Mouse (Mus musculus) heart, embryonic 14.5 days (tissue): ENCODE measurements around the gene L1td1. TPM values are rescaled to one million over a fixed set of nuclear protein-coding genes. Genes with fewer than 3 reads are reported as not detected.
A peak's percentile ranks its signal among the peaks of the same experiment; 100 is the strongest.

Experiments
- ATAC-seq: fragments of 200-750 bp; cut with Nextera tagmentation; 2 replicates; pipeline ENCODE4 v1.8.0; 2017; ENCODE audit warnings: low read depth, moderate TSS enrichment; ENCODE audit not compliant: insufficient number of reproducible peaks, insufficient read depth, low FRiP score
- H3K27ac ChIP-seq, 2 experiments: fragments of 200-500 bp in 1 of 2; fragments of 300-500 bp in 1 of 2; sonication (generic) in 1 of 2; replicated peaks in 1 of 2; 2 replicates each; pipeline ENCODE4 v1.5.1; 2012 to 2014; ENCODE audit warnings: low read depth in 2 of 2, low read length in 2 of 2, control low read depth in 1 of 2, mild to moderate bottlenecking in 1 of 2, mixed read lengths in 1 of 2; ENCODE audit not compliant: control insufficient read depth in 1 of 2, insufficient read depth in 1 of 2
- H3K27me3 ChIP-seq: fragments of 300-500 bp; sonication (generic); 2 replicates; pipeline ENCODE4 v1.6.1; 2014; ENCODE audit warnings: mild to moderate bottlenecking, low read length, control low read depth; ENCODE audit not compliant: control insufficient read depth, insufficient read depth
- H3K36me3 ChIP-seq: fragments of 300-500 bp; sonication (generic); 2 replicates; pipeline ENCODE4 v1.6.1; 2014; ENCODE audit warnings: mild to moderate bottlenecking, control low read depth, low read length, mixed read lengths; ENCODE audit not compliant: control insufficient read depth, insufficient read depth
- H3K4me1 ChIP-seq, 2 experiments: fragments of 200-500 bp in 1 of 2; fragments of 300-500 bp in 1 of 2; sonication (generic) in 1 of 2; 2 replicates each; pipeline ENCODE4 v1.6.1; 2012 to 2014; ENCODE audit warnings: low read length in 2 of 2, control low read depth in 1 of 2, mixed read lengths in 1 of 2; ENCODE audit not compliant: control insufficient read depth in 2 of 2, insufficient read depth in 2 of 2
- H3K4me2 ChIP-seq: fragments of 300-500 bp; sonication (generic); 2 replicates; pipeline ENCODE4 v1.6.1; 2014; ENCODE audit warnings: mild to moderate bottlenecking, low read length
- H3K4me3 ChIP-seq, 2 experiments: fragments of 200-500 bp in 1 of 2; fragments of 300-500 bp in 1 of 2; sonication (generic) in 1 of 2; 2 replicates each; pipeline ENCODE4 v1.5.1; 2012 to 2014; ENCODE audit warnings: low read length in 2 of 2, mild to moderate bottlenecking in 2 of 2, control low read depth in 1 of 2, low read depth in 1 of 2, moderate library complexity in 1 of 2; ENCODE audit not compliant: control insufficient read depth in 1 of 2, insufficient read depth in 1 of 2
- H3K9ac ChIP-seq: fragments of 300-500 bp; sonication (generic); 2 replicates; pipeline ENCODE4 v1.6.1; 2014; ENCODE audit warnings: mild to moderate bottlenecking, low read length
- H3K9me3 ChIP-seq: fragments of 300-500 bp; sonication (generic); 2 replicates; pipeline ENCODE4 v1.6.1; 2016; ENCODE audit warnings: low read length, control low read depth; ENCODE audit not compliant: control insufficient read depth
- WGBS: fragments of 180-500 bp; shearing (Covaris S2); extraction: QIAGEN DNeasy Blood & Tissue Kit; methylation state at CpG from one replicate; pipeline ENCODE4 v1.1.7; 2014; 5-methylcytosine and 5-hydroxymethylcytosine counted together
- polyA plus RNA-seq: library from polyadenylated mRNA; unstranded; fragments of >200 nt; fragmentation: Nextera tagmentation; extraction: Ambion mirVana; gene quantifications from 2 replicates; pipeline ENCODE4 v1.2.1, GENCODE M21; 2014

The L1td1 gene
- polyA plus RNA-seq, 1 experiment from 2014 or later = not detected

DNA sequence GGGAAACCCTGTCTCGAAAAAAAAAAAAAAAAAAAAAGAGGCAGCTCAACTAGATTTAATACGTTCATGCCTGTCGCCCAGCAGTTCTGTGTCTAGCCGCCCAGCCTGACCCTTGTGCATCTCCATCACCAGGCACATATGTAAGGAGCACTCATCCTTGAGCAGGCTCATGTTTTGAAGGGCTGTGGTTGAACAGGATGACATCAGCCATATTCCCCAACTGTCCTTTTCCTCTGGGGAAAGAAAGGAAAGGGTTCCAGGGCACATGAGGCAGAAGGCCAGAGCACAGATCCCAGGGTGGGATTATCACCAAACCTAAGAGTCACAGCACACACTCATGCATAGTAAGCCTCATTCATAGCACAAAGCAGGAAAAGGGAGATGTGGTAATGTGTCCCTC is 28.6 kb upstream of the L1td1 start:
- no peak overlapping the region for H3K4me2 ChIP-seq
- H3K9ac ChIP-seq = no peak overlapping the region
- H3K4me3 ChIP-seq = no peak overlapping the region
- ATAC-seq = no peak
- H3K9me3 ChIP-seq = no peaks in the 10 kb centered on the region
- 95% methylated on average over 4 of the region's 4 CpGs for WGBS
- no peaks in the 10 kb centered on the region for H3K36me3 ChIP-seq
- peaks cover 11 to 14% of the 10 kb centered on the region in 2 experiments; a peak in 3 of 4 replicates for H3K4me1 ChIP-seq
- H3K27ac ChIP-seq = no peak overlapping the region
- H3K27me3 ChIP-seq = no peaks in the 10 kb centered on the region

DNA sequence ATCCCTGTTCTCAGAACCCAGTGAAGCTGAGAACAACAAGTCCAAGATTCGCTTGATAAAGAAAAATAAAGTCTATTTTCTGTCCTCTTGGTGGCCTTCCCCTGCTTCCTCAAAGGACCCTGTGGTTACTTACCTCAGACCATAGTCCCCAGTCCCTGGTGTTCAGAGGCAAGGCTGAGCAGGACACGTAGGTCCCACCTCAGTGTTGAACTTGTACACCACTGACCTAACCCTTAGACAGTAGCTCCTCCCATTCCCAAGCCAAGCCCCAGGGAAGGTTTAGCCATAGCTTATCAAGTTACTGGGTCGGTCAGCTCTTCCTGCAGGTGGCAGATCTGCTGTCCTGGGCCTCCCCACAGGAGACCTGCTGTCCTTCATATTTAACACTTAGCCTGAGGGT is 27.6 kb upstream of the L1td1 start:
- Histone ChIP-seq H3K27me3 (no peaks in the 10 kb centered on the region), H3K4me2 (no peak overlapping the region), H3K36me3 (no peaks in the 10 kb centered on the region), H3K9me3 (no peaks in the 10 kb centered on the region), H3K4me3 (no peak overlapping the region), H3K4me1 (peaks cover 11% of the 10 kb centered on the region in 2 experiments; a peak in 2 of 4 replicates), H3K27ac (no peak overlapping the region), H3K9ac (no peak overlapping the region)
- no peak for ATAC-seq
- whole genome bisulfite sequencing = 58% methylated on average over 3 of the region's 3 CpGs

DNA sequence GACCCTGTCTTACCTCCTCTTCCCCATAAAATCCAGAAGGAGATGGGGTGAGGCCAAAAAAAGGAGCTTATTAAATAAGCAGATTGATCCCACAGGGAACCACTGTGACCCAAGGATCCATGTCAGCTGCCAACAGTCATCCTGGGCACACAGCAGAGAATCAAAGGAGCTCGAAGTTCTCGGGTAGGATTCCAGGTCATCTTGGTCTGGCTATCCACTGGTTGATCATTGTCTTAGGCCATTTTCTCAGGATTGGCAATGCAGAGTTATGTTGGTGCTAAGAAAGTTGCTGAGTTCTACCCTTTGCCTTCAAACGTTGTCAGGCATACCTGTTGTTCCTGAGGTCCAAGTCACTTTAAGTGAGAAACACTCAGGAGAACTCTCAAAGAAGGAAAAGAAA is 26.4 kb upstream of the L1td1 start:
- H3K9ac ChIP-seq = no peak overlapping the region
- H3K36me3 ChIP-seq = no peaks in the 10 kb centered on the region
- ATAC-seq = no peak
- H3K4me2 ChIP-seq = no peak overlapping the region
- peaks cover 9 to 11% of the 10 kb centered on the region in 2 experiments; a peak in 2 of 4 replicates for H3K4me1 ChIP-seq
- no peaks in the 10 kb centered on the region for H3K27me3 ChIP-seq
- 85% methylated on average over 3 of the region's 3 CpGs for WGBS
- no peaks in the 10 kb centered on the region for H3K9me3 ChIP-seq
- H3K27ac ChIP-seq = no peak overlapping the region
- no peak overlapping the region for H3K4me3 ChIP-seq

DNA sequence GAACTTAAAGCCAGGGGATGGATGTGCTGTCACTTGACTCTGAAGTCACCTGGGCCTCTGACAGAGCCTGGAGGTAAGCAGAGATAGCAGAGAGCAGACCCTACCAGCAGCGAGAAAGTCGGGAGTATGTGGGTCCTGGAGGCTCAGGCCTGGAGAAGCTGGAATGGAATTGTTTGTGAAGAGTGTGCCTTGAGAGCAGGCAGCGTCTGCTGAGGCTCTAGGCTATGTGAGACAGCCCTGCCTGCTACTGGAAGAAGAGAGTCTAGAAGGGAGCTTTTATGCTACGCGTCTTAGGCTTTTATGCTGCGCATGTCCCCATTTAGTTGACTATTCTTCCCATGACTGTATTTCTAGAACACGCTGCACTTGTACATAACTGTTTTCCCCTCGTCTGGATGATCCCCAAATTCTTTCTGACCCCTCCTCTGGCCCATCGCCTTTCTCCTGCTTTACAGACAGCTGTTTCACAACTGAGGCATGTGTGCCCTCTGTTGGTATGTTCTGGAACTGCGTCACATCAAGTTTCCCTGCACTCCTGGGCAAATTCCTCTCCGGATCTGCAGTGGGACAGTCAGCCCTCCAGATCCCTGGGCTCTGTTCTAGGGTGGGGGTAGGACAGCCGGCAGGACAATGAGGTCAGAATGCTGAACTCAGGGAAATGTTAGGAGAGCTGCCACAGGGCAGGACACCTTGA is 24.2 kb upstream of the L1td1 start:
- H3K9me3 ChIP-seq = no peaks in the 10 kb centered on the region
- H3K4me2 ChIP-seq = peak overlapping the region; percentile 37
- H3K9ac ChIP-seq = peak overlapping the region; percentile 6; the same call in 1 of the 2 replicates
- ATAC-seq = no peak
- no peaks in the 10 kb centered on the region for H3K27me3 ChIP-seq
- 22% methylated on average over 12 of the region's 12 CpGs for WGBS
- H3K36me3 ChIP-seq = no peaks in the 10 kb centered on the region
- 0 out of 4 replicates have a peak overlapping the region, but pooled peaks of 1 of the 2 experiments have one; percentile 14 for H3K27ac ChIP-seq
- peaks cover 9 to 11% of the 10 kb centered on the region in 2 experiments; a peak in 2 of 4 replicates for H3K4me1 ChIP-seq
- no peak overlapping the region for H3K4me3 ChIP-seq

DNA sequence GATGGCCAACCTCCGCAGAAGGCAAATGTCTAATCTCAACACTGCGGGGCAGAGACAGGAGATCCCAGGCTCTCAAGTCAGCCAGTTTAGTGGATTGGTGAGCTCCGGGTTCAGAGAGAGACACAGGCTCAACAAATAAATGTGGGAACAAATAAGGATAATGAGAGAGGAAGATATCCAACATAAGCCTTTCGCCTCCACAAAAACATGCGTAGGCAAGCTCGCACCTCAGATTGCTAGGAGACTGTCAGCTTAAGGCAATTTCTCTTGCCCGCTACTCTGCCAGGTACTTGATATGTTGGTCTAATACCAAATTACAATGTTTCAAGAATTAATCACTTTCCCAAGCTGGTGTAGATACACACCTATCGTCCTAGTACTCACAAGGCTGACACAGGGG is 15.6 kb upstream of the L1td1 start:
- Histone ChIP-seq H3K9ac (no peak overlapping the region), H3K4me1 (no peaks in the 10 kb centered on the region), H3K27ac (no peak overlapping the region), H3K36me3 (no peaks in the 10 kb centered on the region), H3K9me3 (no peaks in the 10 kb centered on the region), H3K27me3 (no peaks in the 10 kb centered on the region), H3K4me3 (no peak overlapping the region), H3K4me2 (no peak overlapping the region)
- no peak for ATAC-seq
- WGBS = 93% methylated on average over 8 of the region's 8 CpGs

DNA sequence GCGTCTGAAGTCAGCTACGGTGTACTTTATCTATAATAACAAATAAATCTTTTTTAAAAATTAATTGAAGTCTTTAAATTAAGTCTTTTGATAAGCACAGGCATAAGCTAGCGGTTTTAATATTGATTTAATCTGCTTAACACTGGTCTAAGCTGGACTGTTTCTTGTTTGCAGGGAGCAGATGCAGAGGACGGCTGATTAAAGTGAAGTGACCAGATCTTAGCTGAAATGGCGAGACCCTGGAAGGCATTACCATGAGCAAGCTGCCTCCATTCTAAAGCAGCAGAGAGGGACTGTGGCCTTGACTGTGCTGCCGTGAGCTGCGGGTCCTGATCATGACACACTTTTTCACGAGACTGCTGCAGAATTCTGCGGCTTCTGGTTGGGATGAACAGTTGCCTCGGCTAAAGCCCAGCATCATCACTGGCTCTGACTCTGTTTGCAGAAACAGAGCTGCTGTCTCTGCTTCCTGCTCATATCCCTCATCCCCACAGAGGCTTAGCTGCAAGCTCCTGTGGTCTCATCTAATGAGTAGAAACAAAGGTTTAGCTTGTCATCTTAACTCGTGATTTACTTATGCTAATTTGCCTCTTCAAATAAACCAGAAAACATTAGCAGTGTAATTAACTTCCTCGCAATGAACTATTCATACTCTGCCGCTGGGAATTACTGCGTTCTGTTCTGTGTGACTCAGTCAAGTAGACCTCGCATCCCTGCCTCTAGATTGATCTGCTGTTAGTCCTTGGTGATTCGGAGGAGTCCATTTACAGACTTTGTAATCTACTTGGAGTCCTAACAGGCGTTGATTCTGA is 8.6 kb upstream of the L1td1 start:
- Histone ChIP-seq H3K4me3 (no peak overlapping the region), H3K36me3 (no peaks in the 10 kb centered on the region), H3K9me3 (no peaks in the 10 kb centered on the region), H3K9ac (no peak overlapping the region), H3K4me2 (no peak overlapping the region), H3K27ac (no peak overlapping the region), H3K4me1 (no peaks in the 10 kb centered on the region), H3K27me3 (no peaks in the 10 kb centered on the region)
- ATAC-seq = no peak
- WGBS = 84% methylated on average over 17 of the region's 17 CpGs

DNA sequence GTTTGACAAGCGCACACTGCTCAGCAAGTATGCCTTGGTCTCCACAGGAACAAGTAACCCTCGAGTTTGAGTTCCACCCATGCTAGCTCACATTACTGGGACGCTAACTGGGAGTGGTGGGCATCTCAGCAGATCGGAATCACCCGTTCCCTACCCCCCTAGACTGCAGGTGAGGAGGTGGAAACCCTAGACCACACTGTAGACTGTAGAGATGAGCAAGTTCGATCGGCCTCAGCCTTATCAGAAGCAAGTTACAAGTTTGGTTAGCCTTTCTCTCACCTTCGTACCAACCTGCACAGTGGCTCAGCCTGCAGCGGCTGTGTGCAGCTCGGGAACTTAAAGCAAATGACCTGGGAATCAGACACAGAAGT is 8.0 kb upstream of the L1td1 start:
- Histone ChIP-seq H3K9me3 (no peaks in the 10 kb centered on the region), H3K4me2 (no peak overlapping the region), H3K36me3 (no peaks in the 10 kb centered on the region), H3K27ac (no peak overlapping the region), H3K4me3 (no peak overlapping the region), H3K27me3 (no peaks in the 10 kb centered on the region), H3K9ac (no peak overlapping the region), H3K4me1 (no peaks in the 10 kb centered on the region)
- no peak for ATAC-seq
- 77% methylated on average over 10 of the region's 10 CpGs for WGBS
